Mouse (Mus musculus) G1E (cell line): ENCODE results near the gene Tspan18.

Experiments used
- CTCF ChIP-seq: IDR thresholded peaks from 2 replicates; pipeline ENCODE4 v1.5.1; 2012; ENCODE audit warnings: low read depth, low read length, inconsistent platforms, mixed read lengths
- POLR2AphosphoS5 ChIP-seq: IDR thresholded peaks from 2 replicates; pipeline ENCODE4 v1.6.1; 2012; ENCODE audit warnings: low read depth, low read length, inconsistent platforms; ENCODE audit not compliant: insufficient replicate concordance
- TAL1 ChIP-seq: conservative IDR thresholded peaks from 2 replicates; pipeline ENCODE4 v1.6.1; 2012; ENCODE audit warnings: low read depth, low read length, inconsistent platforms, mixed read lengths

GRCm38 (mm10) chr2:93192182-93192560 is 142.1 kb downstream of the Tspan18 start:
- TF ChIP-seq CTCF, result no peak
- no peak for TF ChIP-seq TAL1
- TF ChIP-seq POLR2AphosphoS5, result no peak
